Mouse (Mus musculus) lung, embryonic 14.5 days (tissue): ENCODE measurements around the gene Izumo1r. TPM values are rescaled to one million over a fixed set of nuclear protein-coding genes. Genes with fewer than 3 reads are reported as not detected.

ENCODE experiments used
- ATAC-seq: fragments of 200-750 bp; cut with Nextera tagmentation; 2 replicates; pipeline ENCODE4 v1.8.0; 2017; ENCODE audit warnings: mild to moderate bottlenecking, moderate TSS enrichment, moderate library complexity; ENCODE audit not compliant: insufficient read depth
- DNase-seq: peaks from one replicate; pipeline ENCODE4 v3.0.0-alpha.2; 2015
- H3K27ac ChIP-seq: fragments of 300-500 bp; sonication (generic); 2 replicates; pipeline ENCODE4 v1.5.1; 2014; ENCODE audit warnings: low read depth, mild to moderate bottlenecking, moderate library complexity
- H3K27me3 ChIP-seq: fragments of 300-500 bp; sonication (generic); 2 replicates; pipeline ENCODE4 v1.6.1; 2014; ENCODE audit warnings: low read length, control low read depth; ENCODE audit not compliant: insufficient read depth
- H3K36me3 ChIP-seq: fragments of 300-500 bp; sonication (generic); 2 replicates; pipeline ENCODE4 v1.6.1; 2014; ENCODE audit warnings: control low read depth; ENCODE audit not compliant: insufficient read depth
- H3K4me1 ChIP-seq: fragments of 300-500 bp; sonication (generic); 2 replicates; pipeline ENCODE4 v1.6.1; 2014; ENCODE audit warnings: antibody characterized with exemption, control low read depth; ENCODE audit not compliant: insufficient read depth
- H3K4me2 ChIP-seq: fragments of 300-500 bp; sonication (generic); 2 replicates; pipeline ENCODE4 v1.6.1; 2014; ENCODE audit warnings: mild to moderate bottlenecking
- H3K4me3 ChIP-seq: fragments of 300-500 bp; sonication (generic); 2 replicates; pipeline ENCODE4 v1.5.1; 2014; ENCODE audit warnings: low read depth, low read length
- H3K9ac ChIP-seq: fragments of 300-500 bp; sonication (generic); 2 replicates; pipeline ENCODE4 v1.6.1; 2014
- H3K9me3 ChIP-seq: fragments of 300-500 bp; sonication (generic); 2 replicates; pipeline ENCODE4 v1.6.1; 2016; ENCODE audit warnings: low read depth, low read length, control low read depth
- CTCF ChIP-seq: IDR thresholded peaks from 2 replicates; pipeline ENCODE4 v1.5.1; 2016; ENCODE audit warnings: antibody characterized with exemption, low read depth
- WGBS: fragments of 180-500 bp; shearing (Covaris S2); extraction: QIAGEN DNeasy Blood & Tissue Kit; methylation state at CpG from one replicate; pipeline ENCODE4 v1.1.7; 2014; 5-methylcytosine and 5-hydroxymethylcytosine counted together
- polyA plus RNA-seq: library from polyadenylated mRNA; unstranded; fragments of >200 nt; fragmentation: Nextera tagmentation; extraction: Ambion mirVana; gene quantifications from 2 replicates; pipeline ENCODE4 v1.2.1, GENCODE M21; 2014

Gene Izumo1r
- 0.34 and 0.47 TPM in 2 replicates for polyA plus RNA-seq

DNA sequence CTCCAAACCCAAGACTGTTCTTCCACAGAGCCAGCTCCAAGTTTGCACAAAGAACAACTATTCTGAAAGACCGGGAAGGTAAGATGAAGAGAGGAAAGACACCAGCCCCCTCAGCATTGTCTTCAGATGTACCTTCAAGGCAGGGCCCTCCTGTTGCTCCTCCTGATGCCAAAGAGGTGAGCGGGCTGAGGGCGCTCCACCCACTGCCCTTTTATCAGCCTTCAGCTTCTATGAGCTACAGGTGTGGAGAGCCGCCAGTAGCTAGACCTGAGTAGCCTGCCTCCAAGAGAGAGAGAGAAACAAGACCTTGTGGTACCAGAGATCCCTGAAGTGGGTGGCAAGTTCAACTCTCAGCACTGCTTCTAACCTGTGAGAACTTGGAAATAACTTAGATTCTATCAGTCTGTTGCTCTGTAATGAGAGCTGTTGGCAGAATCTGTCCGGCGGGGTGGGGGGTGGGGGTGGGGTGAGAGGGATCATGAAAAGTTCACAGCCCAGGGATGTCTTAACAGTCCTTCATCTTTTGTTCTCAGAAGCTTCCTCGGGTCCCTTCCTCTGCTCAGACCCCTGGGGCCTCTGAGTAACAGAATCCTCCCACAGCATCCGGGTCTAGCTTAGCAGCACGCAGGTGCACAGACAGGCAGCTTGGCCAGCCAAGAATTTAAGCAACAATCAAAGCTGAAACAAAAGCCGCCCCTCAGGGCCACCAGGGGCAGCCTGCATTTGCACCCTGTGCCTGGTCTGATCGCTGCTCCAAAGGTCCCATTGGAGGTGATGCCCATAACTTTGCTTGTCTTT, at the start of gene Izumo1r:
TSS of gene Izumo1r (minus strand) at position 369 of the 798 bp plus-strand sequence.
- 0 out of 2 replicates have a peak, but pooled peaks have one; percentile 2 for TF ChIP-seq CTCF
- DNase-seq (no peak), ATAC-seq (0 out of 2 replicates have a peak, but pooled peaks have one; percentile 4)
- Histone ChIP-seq H3K9me3 (no peaks in the 10 kb centered on the region), H3K36me3 (no peaks in the 10 kb centered on the region), H3K4me1 (peaks cover 22% of the 10 kb centered on the region; the same call in 1 of the 2 replicates), H3K27me3 (no peaks in the 10 kb centered on the region), H3K27ac (no peak within 1 kb of the TSS), H3K4me3 (no peak within 1 kb of the TSS), H3K9ac (no peak within 1 kb of the TSS), H3K4me2 (no peak within 1 kb of the TSS)
- WGBS = 39% methylated on average over 11 of the region's 11 CpGs

DNA sequence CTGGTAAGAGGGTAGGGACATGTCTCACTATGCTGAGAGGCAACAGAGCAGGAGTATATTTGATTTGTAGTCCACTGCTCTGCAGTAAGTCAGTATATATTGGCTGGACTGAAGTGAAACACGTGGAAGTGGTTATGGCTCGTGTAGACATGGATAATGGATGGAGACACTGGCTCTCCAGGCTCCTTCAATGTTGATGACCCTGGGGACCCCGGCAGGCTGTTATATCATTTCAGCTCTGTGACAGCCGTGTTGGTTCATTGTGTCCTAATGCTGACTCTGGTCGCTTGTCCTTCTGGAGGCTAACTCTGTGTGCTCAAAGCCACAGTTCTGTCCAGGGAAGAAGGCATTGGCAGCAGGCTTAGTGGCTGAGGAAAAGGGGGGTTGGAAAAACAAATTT, 47.3 kb upstream of the Izumo1r start:
- ATAC-seq = no peak
- Histone ChIP-seq H3K36me3 (no peaks in the 10 kb centered on the region), H3K27me3 (no peaks in the 10 kb centered on the region), H3K9me3 (no peaks in the 10 kb centered on the region), H3K27ac (no peak overlapping the region), H3K4me2 (no peak overlapping the region), H3K4me1 (no peaks in the 10 kb centered on the region), H3K9ac (no peak overlapping the region), H3K4me3 (no peak overlapping the region)
- 82% methylated on average over 5 of the region's 5 CpGs for WGBS
- no peak for DNase-seq
- TF ChIP-seq CTCF = no peak

DNA sequence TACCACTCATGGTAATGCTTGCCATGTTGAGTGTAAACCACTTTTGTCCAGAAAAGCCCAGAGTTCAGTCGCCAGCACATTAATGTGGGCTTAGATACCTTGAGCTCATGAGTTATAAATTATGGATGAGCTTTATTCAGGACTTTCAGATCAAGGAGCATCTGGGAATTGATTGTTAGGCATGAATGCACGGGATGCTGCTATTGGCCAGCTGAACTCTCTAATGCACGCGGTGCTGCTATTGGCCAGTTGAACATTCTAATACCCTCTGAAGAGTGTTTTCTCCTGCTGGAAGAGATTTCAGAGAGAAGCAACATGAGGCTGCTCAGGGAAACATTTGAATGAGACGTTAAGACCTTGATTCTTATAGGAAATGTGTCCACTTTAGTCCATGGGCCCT, 45.1 kb upstream of the Izumo1r start:
- no peaks in the 10 kb centered on the region for H3K27me3 ChIP-seq
- no peaks in the 10 kb centered on the region for H3K9me3 ChIP-seq
- no peak overlapping the region for H3K9ac ChIP-seq
- no peak overlapping the region for H3K4me2 ChIP-seq
- no peak for DNase-seq
- WGBS = 86% methylated on average over 5 of the region's 5 CpGs
- no peak overlapping the region for H3K27ac ChIP-seq
- H3K36me3 ChIP-seq = no peaks in the 10 kb centered on the region
- H3K4me3 ChIP-seq = no peak overlapping the region
- H3K4me1 ChIP-seq = no peaks in the 10 kb centered on the region
- ATAC-seq = no peak
- no peak for TF ChIP-seq CTCF

DNA sequence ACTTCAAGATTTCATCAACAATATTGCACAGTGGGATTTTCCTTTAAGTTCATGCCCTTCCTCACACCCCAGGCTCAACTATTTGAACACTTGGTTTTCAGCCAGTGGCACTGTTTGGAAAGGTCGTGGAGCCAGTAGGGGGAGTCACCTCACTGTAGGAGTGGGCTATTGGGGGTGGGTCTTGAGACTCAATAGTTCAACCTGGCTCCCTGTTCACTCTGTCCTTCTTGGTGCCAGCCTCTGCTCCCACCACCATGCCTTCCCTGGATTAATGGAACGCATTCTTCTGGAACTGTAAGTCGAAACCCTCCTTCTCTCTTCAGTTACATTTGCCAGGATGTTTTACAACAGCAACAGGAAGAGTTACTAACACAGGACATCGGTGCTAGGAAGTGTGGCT, 42.9 kb upstream of the Izumo1r start:
- Histone ChIP-seq H3K27me3 (no peaks in the 10 kb centered on the region), H3K4me3 (no peak overlapping the region), H3K9me3 (no peaks in the 10 kb centered on the region), H3K36me3 (no peaks in the 10 kb centered on the region), H3K4me2 (no peak overlapping the region), H3K4me1 (no peaks in the 10 kb centered on the region), H3K9ac (no peak overlapping the region), H3K27ac (no peak overlapping the region)
- TF ChIP-seq CTCF = no peak
- ATAC-seq (no peak), DNase-seq (no peak)
- WGBS = 65% methylated on average over 4 of the region's 4 CpGs

DNA sequence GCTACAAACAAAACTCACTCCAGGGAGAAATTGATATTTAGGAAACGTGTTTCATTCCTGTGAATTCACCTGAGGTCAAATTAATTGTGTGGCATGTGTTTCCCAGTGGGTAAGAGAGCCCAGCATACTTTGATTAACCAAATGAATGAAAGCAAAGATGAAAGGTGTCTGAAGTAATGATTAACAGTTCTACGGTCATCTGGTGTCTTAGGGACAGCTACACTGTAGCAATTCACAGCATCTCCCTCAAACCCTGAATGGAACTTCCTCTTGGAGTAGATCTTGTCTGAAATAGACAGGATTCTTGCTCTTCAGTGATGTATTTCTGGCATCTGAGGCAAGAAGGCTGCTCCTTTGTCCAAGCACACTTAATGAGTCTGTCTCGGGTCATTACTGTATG, 42.2 kb upstream of the Izumo1r start:
- Histone ChIP-seq H3K9ac (no peak overlapping the region), H3K27me3 (no peaks in the 10 kb centered on the region), H3K4me1 (no peaks in the 10 kb centered on the region), H3K9me3 (no peaks in the 10 kb centered on the region), H3K4me3 (no peak overlapping the region), H3K36me3 (no peaks in the 10 kb centered on the region), H3K27ac (no peak overlapping the region), H3K4me2 (no peak overlapping the region)
- no peak for DNase-seq
- WGBS = 51% methylated on average over 3 of the region's 3 CpGs
- no peak for TF ChIP-seq CTCF
- no peak for ATAC-seq

DNA sequence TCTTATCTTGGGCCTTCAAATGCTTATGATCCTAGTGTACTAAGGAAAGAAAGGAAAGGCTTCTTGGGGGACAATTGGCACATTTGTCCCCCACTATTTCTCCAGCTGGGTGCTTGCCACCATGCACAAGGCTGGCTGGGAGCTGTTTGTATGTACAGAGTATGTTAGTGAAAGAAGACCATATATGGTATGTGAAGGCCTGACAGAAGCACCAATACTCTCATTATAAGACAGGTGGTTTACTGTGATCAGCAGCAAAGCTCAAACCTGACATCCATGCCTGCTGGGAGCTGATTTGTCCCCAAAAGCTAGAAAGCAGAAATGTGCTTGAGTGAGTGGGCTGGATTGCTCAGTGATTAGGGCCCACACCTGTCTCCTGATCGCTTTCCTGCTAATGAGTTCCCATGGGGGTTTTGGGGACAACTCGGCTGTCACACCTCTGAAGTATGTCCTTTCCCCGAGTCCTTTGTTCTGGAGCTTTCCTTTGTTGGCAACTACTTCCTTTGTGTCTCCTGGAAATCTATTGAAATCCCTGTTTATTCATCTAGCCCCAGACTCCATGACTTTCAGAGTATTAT, 38.5 kb upstream of the Izumo1r start:
- no peak overlapping the region for H3K9ac ChIP-seq
- no peaks in the 10 kb centered on the region for H3K36me3 ChIP-seq
- DNase-seq = no peak
- no peak for TF ChIP-seq CTCF
- H3K4me1 ChIP-seq = no peaks in the 10 kb centered on the region
- no peak overlapping the region for H3K4me2 ChIP-seq
- no peaks in the 10 kb centered on the region for H3K27me3 ChIP-seq
- H3K27ac ChIP-seq = no peak overlapping the region
- ATAC-seq = no peak
- no peaks in the 10 kb centered on the region for H3K9me3 ChIP-seq
- WGBS = 57% methylated on average over 3 of the region's 3 CpGs
- H3K4me3 ChIP-seq = no peak overlapping the region

DNA sequence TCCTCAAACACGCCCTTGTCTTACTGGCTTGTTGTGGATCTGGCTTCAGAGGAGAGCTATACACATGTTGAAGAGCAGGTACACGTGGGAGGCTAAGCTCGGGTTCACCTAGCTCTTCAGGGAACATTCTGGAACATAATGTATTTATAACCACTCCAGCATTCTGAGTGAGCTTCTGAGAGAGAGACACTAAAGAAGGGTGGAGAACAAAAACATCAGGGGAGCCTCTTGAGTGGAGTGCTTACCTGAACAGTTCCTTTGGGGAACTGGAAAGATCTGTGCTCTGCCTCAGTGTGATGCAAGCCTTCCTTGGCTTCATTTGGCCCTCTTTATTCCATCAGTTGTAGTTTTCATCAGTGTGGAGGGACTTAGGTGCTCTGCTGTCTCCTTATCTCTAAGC, 35.9 kb upstream of the Izumo1r start:
- H3K9ac ChIP-seq = no peak overlapping the region
- H3K4me2 ChIP-seq = no peak overlapping the region
- H3K9me3 ChIP-seq = no peaks in the 10 kb centered on the region
- DNase-seq = no peak
- H3K27me3 ChIP-seq = no peaks in the 10 kb centered on the region
- no peak for ATAC-seq
- H3K27ac ChIP-seq = no peak overlapping the region
- no peak for TF ChIP-seq CTCF
- H3K4me1 ChIP-seq = no peaks in the 10 kb centered on the region
- H3K36me3 ChIP-seq = no peaks in the 10 kb centered on the region
- WGBS = 70% methylated on average over 3 of the region's 3 CpGs
- no peak overlapping the region for H3K4me3 ChIP-seq
